Mouse (Mus musculus) heart, embryonic 14.5 days (tissue): ENCODE results near the gene Tom1l2. TPM values are rescaled to one million over a fixed set of nuclear protein-coding genes. Genes with fewer than 3 reads are reported as not detected.

Experiments used
- ATAC-seq: fragments of 200-750 bp; cut with Nextera tagmentation; 2 replicates; pipeline ENCODE4 v1.8.0; 2017; ENCODE audit warnings: low read depth, moderate TSS enrichment; ENCODE audit not compliant: insufficient number of reproducible peaks, insufficient read depth, low FRiP score
- H3K27ac ChIP-seq, 2 experiments: fragments of 200-500 bp in 1 of 2; fragments of 300-500 bp in 1 of 2; sonication (generic) in 1 of 2; replicated peaks in 1 of 2; 2 replicates each; pipeline ENCODE4 v1.5.1; 2012 to 2014; ENCODE audit warnings: low read depth in 2 of 2, low read length in 2 of 2, control low read depth in 1 of 2, mild to moderate bottlenecking in 1 of 2, mixed read lengths in 1 of 2; ENCODE audit not compliant: control insufficient read depth in 1 of 2, insufficient read depth in 1 of 2
- H3K27me3 ChIP-seq: fragments of 300-500 bp; sonication (generic); 2 replicates; pipeline ENCODE4 v1.6.1; 2014; ENCODE audit warnings: mild to moderate bottlenecking, low read length, control low read depth; ENCODE audit not compliant: control insufficient read depth, insufficient read depth
- H3K36me3 ChIP-seq: fragments of 300-500 bp; sonication (generic); 2 replicates; pipeline ENCODE4 v1.6.1; 2014; ENCODE audit warnings: mild to moderate bottlenecking, control low read depth, low read length, mixed read lengths; ENCODE audit not compliant: control insufficient read depth, insufficient read depth
- H3K4me1 ChIP-seq, 2 experiments: fragments of 200-500 bp in 1 of 2; fragments of 300-500 bp in 1 of 2; sonication (generic) in 1 of 2; 2 replicates each; pipeline ENCODE4 v1.6.1; 2012 to 2014; ENCODE audit warnings: low read length in 2 of 2, control low read depth in 1 of 2, mixed read lengths in 1 of 2; ENCODE audit not compliant: control insufficient read depth in 2 of 2, insufficient read depth in 2 of 2
- H3K4me2 ChIP-seq: fragments of 300-500 bp; sonication (generic); 2 replicates; pipeline ENCODE4 v1.6.1; 2014; ENCODE audit warnings: mild to moderate bottlenecking, low read length
- H3K4me3 ChIP-seq, 2 experiments: fragments of 200-500 bp in 1 of 2; fragments of 300-500 bp in 1 of 2; sonication (generic) in 1 of 2; 2 replicates each; pipeline ENCODE4 v1.5.1; 2012 to 2014; ENCODE audit warnings: low read length in 2 of 2, mild to moderate bottlenecking in 2 of 2, control low read depth in 1 of 2, low read depth in 1 of 2, moderate library complexity in 1 of 2; ENCODE audit not compliant: control insufficient read depth in 1 of 2, insufficient read depth in 1 of 2
- H3K9ac ChIP-seq: fragments of 300-500 bp; sonication (generic); 2 replicates; pipeline ENCODE4 v1.6.1; 2014; ENCODE audit warnings: mild to moderate bottlenecking, low read length
- H3K9me3 ChIP-seq: fragments of 300-500 bp; sonication (generic); 2 replicates; pipeline ENCODE4 v1.6.1; 2016; ENCODE audit warnings: low read length, control low read depth; ENCODE audit not compliant: control insufficient read depth
- WGBS: fragments of 180-500 bp; shearing (Covaris S2); extraction: QIAGEN DNeasy Blood & Tissue Kit; methylation state at CpG from one replicate; pipeline ENCODE4 v1.1.7; 2014; 5-methylcytosine and 5-hydroxymethylcytosine counted together
- polyA plus RNA-seq: library from polyadenylated mRNA; unstranded; fragments of >200 nt; fragmentation: Nextera tagmentation; extraction: Ambion mirVana; gene quantifications from 2 replicates; pipeline ENCODE4 v1.2.1, GENCODE M21; 2014

Gene Tom1l2
- polyA plus RNA-seq, 1 experiment from 2014 or later: 25.7 TPM

DNA sequence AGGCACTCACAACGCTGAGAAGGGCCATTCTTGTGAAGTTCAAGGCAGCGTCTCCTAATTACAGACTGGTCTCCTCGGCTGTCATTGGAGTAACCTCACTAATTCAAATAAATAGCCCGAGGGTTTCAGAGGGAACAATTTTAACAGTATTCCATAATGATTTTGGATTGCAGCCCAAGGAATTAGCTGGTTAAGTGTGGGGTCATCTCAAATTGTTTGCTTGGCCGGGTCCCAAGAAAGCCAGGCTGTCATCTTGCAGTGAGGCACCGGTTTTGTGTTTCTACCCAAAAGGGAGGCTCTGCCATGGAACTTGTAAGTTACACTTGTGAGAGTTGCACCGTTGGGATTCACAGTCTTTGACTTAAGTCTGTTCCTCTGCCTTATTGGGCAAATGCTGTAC lies 36.5 kb downstream of the Tom1l2 start:
- Histone ChIP-seq H3K9me3 (no peaks in the 10 kb centered on the region), H3K4me3 (no peak overlapping the region), H3K27me3 (no peaks in the 10 kb centered on the region), H3K27ac (no peak overlapping the region), H3K9ac (no peak overlapping the region), H3K36me3 (no peaks in the 10 kb centered on the region), H3K4me2 (no peak overlapping the region), H3K4me1 (peaks cover 16 to 46% of the 10 kb centered on the region in 2 experiments)
- WGBS: 74% methylated on average over 7 of the region's 7 CpGs
- no peak for ATAC-seq

DNA sequence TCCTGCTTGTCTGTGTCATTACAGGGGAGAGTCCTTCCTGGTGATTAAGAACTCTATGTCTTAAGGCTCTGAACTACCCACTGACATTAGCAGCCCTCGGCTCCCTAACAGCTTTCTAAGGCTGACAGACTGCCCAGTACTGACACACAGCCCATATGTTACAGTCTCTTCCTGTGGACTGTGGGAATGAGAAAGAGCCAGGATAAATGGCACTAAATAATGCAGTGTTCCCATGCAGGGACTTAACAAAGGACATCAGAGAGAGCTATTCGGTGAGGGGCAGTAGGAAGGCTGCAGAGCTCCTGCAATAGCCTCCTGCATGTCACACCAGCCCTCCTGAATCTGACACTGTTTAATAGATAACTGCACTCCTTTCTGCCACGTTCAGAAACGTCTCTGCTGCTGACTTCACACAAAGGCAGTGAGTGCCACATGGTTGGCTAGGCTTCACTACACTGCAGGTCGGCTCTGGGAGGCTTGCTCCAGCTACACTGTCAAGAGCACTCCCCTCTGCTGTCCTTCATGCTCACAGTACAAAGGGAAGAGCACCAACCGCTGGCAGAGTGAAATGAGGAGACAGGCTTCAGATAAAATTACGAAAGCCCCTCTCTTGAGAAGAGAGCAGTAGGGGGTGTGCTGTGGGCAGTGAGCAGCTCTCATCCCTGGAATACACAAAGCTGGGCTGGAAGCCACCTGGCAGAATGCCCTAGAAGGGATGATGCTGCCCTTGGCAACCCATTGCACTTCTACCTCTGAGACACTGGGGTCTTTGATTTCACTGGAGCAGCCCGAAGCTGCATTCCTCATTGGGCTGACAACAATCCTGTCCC lies 41.5 kb downstream of the Tom1l2 start:
- no peaks in the 10 kb centered on the region for H3K27me3 ChIP-seq
- peak overlapping the region in 1 of 2 experiments; percentile 7; a peak in 1 of 4 replicates for H3K4me3 ChIP-seq
- peak overlapping the region; percentile 88 to 89 for H3K27ac ChIP-seq
- no peaks in the 10 kb centered on the region for H3K9me3 ChIP-seq
- peak overlapping the region; percentile 37 for H3K4me2 ChIP-seq
- H3K36me3 ChIP-seq: no peaks in the 10 kb centered on the region
- peaks cover 20 to 44% of the 10 kb centered on the region in 2 experiments for H3K4me1 ChIP-seq
- WGBS: 12% methylated on average over 8 of the region's 8 CpGs
- ATAC-seq: peak; percentile 76
- H3K9ac ChIP-seq: peak overlapping the region; percentile 25

DNA sequence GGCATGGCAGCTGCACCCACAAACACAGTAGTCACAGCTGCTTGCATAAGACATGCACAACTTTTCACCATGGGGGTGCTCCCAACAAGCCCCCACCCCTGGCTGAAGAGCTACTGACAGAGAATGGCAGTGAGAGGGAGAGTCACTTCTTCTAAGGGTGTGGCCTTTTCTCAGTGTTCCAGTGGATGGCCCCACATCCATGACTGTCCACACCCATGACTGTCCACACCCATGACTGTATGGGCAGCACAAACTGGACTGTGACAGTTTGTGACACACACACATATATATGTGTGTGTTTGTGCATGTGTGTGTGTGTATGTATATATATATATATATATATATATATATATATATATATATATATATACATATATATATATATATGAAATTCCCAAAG lies 42.8 kb downstream of the Tom1l2 start:
- Histone ChIP-seq H3K27me3 (no peaks in the 10 kb centered on the region), H3K4me2 (no peak overlapping the region), H3K9ac (no peak overlapping the region), H3K4me1 (peaks cover 20 to 44% of the 10 kb centered on the region in 2 experiments), H3K27ac (no peak overlapping the region), H3K36me3 (no peaks in the 10 kb centered on the region), H3K9me3 (no peaks in the 10 kb centered on the region), H3K4me3 (no peak overlapping the region)
- no peak for ATAC-seq

DNA sequence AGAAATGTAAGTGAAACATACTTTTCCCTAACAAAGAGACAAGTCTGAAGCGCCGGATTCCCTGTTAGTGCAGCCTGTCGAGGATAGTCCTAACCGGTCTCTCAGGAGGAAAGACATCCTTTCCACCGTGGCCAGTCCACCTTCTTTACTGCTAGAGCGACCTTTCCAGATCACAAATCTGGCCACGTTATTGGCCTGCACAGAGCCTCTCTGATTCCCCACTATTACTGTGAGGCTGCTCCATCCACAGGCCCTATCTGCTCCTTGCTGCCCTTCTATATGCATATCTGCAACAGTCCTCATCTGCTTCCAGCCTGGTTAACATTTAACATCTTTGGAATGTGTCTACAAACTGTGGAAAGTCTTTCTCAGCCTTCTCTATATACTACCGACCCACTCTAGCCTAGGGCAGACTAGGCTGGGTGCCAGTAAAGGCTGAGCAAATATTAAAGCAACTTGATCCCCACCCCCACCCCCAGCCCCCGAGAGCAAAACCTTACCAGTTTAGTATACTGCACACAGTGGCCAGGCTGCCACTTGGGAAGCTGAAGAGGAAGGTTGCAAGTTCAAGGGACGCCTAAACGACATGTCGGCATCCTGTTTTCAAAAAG lies 44.1 kb downstream of the Tom1l2 start:
- H3K4me2 ChIP-seq: no peak overlapping the region
- peak overlapping the region; percentile 11 to 61 for H3K27ac ChIP-seq
- ATAC-seq: peak; percentile 29; the same call in 1 of the 2 replicates
- H3K9me3 ChIP-seq: no peaks in the 10 kb centered on the region
- no peak overlapping the region for H3K4me3 ChIP-seq
- H3K36me3 ChIP-seq: no peaks in the 10 kb centered on the region
- no peaks in the 10 kb centered on the region for H3K27me3 ChIP-seq
- 0 out of 2 replicates have a peak overlapping the region, but pooled peaks have one; percentile 8 for H3K9ac ChIP-seq
- H3K4me1 ChIP-seq: peaks cover 20 to 44% of the 10 kb centered on the region in 2 experiments
- WGBS: 57% methylated on average over 12 of the region's 12 CpGs

DNA sequence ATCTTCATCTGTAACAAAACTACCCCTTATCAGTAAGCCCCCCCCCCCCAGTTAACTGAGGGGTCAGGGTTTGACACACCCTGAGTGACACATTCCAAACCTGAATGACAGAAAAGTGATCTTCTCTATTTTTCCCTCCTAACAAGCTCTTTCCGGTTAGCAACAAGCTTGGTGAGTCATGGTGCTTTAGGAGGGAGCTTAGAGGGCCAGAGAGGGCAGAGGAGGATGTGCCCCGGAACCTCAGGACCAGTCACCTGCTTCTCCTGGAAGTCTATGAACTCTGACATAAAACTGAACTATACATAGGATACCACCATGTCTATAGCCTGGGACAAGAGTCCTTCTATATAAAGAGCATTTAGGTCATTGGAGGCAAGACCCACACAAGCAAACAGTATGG lies 44.6 kb downstream of the Tom1l2 start:
- 50% methylated on average over 2 of the region's 2 CpGs for WGBS
- H3K9me3 ChIP-seq: no peaks in the 10 kb centered on the region
- H3K4me3 ChIP-seq: no peak overlapping the region
- no peak overlapping the region for H3K4me2 ChIP-seq
- H3K27me3 ChIP-seq: no peaks in the 10 kb centered on the region
- H3K4me1 ChIP-seq: peaks cover 20 to 44% of the 10 kb centered on the region in 2 experiments
- H3K36me3 ChIP-seq: no peaks in the 10 kb centered on the region
- no peak overlapping the region for H3K9ac ChIP-seq
- no peak for ATAC-seq
- peak overlapping the region; percentile 11 to 61; a peak in 3 of 4 replicates for H3K27ac ChIP-seq

DNA sequence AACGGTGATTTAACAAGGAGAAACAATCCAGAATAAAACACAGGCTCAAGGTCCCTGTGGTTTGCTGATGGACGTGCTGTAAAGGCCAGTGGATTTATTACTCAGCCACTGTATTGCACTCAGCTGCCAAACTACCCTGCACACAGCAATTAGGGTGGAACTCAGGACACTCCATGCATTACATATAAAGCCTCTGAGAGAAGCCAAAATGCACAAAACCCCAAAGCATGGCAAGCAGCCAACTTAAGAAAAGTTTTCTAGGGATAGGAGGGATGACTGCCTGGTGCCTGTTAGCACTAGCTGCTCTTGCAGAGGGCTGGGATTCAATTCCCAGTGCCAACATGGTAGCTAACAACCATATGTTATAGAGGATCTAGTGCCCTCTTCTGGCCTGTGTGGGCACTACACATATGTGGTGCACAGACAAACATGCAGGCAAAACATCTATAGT lies 45.3 kb downstream of the Tom1l2 start:
- 88% methylated on average over 2 of the region's 2 CpGs for WGBS
- Histone ChIP-seq H3K27ac (no peak overlapping the region), H3K36me3 (no peaks in the 10 kb centered on the region), H3K27me3 (no peaks in the 10 kb centered on the region), H3K9ac (no peak overlapping the region), H3K9me3 (no peaks in the 10 kb centered on the region), H3K4me3 (no peak overlapping the region), H3K4me2 (no peak overlapping the region), H3K4me1 (peaks cover 17 to 43% of the 10 kb centered on the region in 2 experiments)
- no peak for ATAC-seq

DNA sequence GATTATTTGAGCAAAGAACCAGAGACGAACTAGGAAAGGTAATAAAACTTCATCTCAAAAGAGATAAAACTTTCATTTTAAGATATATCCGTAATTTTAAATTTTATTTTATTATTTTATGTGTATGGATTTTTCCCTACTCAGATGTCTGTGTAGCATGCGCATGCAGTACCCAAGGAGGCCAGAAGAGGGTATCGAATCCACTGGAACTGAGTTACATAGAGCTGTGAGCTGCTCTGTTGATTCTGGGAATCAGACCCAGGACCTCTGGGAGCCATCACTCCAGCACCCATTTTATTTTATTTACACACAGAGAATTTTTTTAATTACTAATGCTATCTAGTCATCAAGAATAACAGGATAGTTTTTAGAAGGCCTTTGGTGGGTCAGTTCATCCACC lies 45.9 kb downstream of the Tom1l2 start:
- H3K9ac ChIP-seq: no peak overlapping the region
- peaks cover 20 to 43% of the 10 kb centered on the region in 2 experiments for H3K4me1 ChIP-seq
- H3K9me3 ChIP-seq: no peaks in the 10 kb centered on the region
- WGBS: 66% methylated on average over 4 of the region's 4 CpGs
- no peaks in the 10 kb centered on the region for H3K27me3 ChIP-seq
- no peak overlapping the region for H3K27ac ChIP-seq
- no peak overlapping the region for H3K4me3 ChIP-seq
- no peak for ATAC-seq
- no peaks in the 10 kb centered on the region for H3K36me3 ChIP-seq
- H3K4me2 ChIP-seq: no peak overlapping the region
